Mouse (Mus musculus): ENCODE results near the gene Ap2b1. TPM values are rescaled to one million over a fixed set of nuclear protein-coding genes. Genes with fewer than 3 reads are reported as not detected.
A peak's percentile ranks its signal among the peaks of the same experiment; 100 is the strongest.

Ap2b1 gene
- polyA plus RNA-seq, 1 experiment from 2014 or later: 65.1 TPM

GRCm38 (mm10) chr11:83417708-83418107 lies 118.9 kb downstream of the Ap2b1 start:
- H3K27me3 ChIP-seq (replicated peaks; ENCODE audit: control insufficient read depth, insufficient read depth, low read length): peaks cover 36% of the 10 kb centered on the region
- no peak for ATAC-seq (replicated peaks; ENCODE audit: low FRiP score, low TSS enrichment, low read depth)
- H3K27ac ChIP-seq (ENCODE audit: low read depth): no peak overlapping the region
- H3K4me1 ChIP-seq (replicated peaks; ENCODE audit: control insufficient read depth, insufficient read depth, low read length): no peaks in the 10 kb centered on the region
- DNase-seq (ENCODE audit: low spot score): no peak
- H3K9ac ChIP-seq (ENCODE audit: low read length): no peak overlapping the region
- 85% methylated on average over 7 of the region's 7 CpGs for WGBS
- H3K36me3 ChIP-seq (ENCODE audit: control insufficient read depth, insufficient read depth, low read length): no peaks in the 10 kb centered on the region
- H3K9me3 ChIP-seq (ENCODE audit: control insufficient read depth, low read length): no peaks in the 10 kb centered on the region
- H3K4me2 ChIP-seq (ENCODE audit: low read length): no peak overlapping the region
- H3K4me3 ChIP-seq (ENCODE audit: low read depth, low read length): no peak overlapping the region

GRCm38 (mm10) chr11:83418566-83418965 lies 119.7 kb downstream of the Ap2b1 start:
- 0 out of 2 replicates have a peak, but pooled peaks have one; percentile 40 for ATAC-seq (replicated peaks; ENCODE audit: low FRiP score, low TSS enrichment, low read depth)

GRCm38 (mm10) chr11:83420338-83420737 lies 121.5 kb downstream of the Ap2b1 start:
- ATAC-seq (replicated peaks; ENCODE audit: low FRiP score, low TSS enrichment, low read depth): no peak
- no peak overlapping the region for H3K4me3 ChIP-seq (ENCODE audit: low read depth, low read length)
- no peak overlapping the region for H3K9ac ChIP-seq (ENCODE audit: low read length)
- 42% methylated on average over 4 of the region's 4 CpGs for WGBS
- no peak overlapping the region for H3K27ac ChIP-seq (ENCODE audit: low read depth)
- peaks cover 38% of the 10 kb centered on the region for H3K27me3 ChIP-seq (replicated peaks; ENCODE audit: control insufficient read depth, insufficient read depth, low read length)
- no peaks in the 10 kb centered on the region for H3K9me3 ChIP-seq (ENCODE audit: control insufficient read depth, low read length)
- no peaks in the 10 kb centered on the region for H3K36me3 ChIP-seq (ENCODE audit: control insufficient read depth, insufficient read depth, low read length)
- no peak for DNase-seq (ENCODE audit: low spot score)
- no peak overlapping the region for H3K4me2 ChIP-seq (ENCODE audit: low read length)
- no peaks in the 10 kb centered on the region for H3K4me1 ChIP-seq (replicated peaks; ENCODE audit: control insufficient read depth, insufficient read depth, low read length)

More at GRCm38 (mm10) chr11:83418566-83418965, 119.7 kb downstream of the Ap2b1 start:
- Histone ChIP-seq H3K27me3 (replicated peaks; ENCODE audit: control insufficient read depth, insufficient read depth, low read length) (peaks cover 36% of the 10 kb centered on the region), H3K27ac (ENCODE audit: low read depth) (no peak overlapping the region), H3K4me2 (ENCODE audit: low read length) (0 out of 2 replicates have a peak overlapping the region, but pooled peaks have one; percentile 4), H3K36me3 (ENCODE audit: control insufficient read depth, insufficient read depth, low read length) (no peaks in the 10 kb centered on the region), H3K4me1 (replicated peaks; ENCODE audit: control insufficient read depth, insufficient read depth, low read length) (no peaks in the 10 kb centered on the region), H3K9ac (ENCODE audit: low read length) (no peak overlapping the region), H3K9me3 (ENCODE audit: control insufficient read depth, low read length) (no peaks in the 10 kb centered on the region), H3K4me3 (ENCODE audit: low read depth, low read length) (no peak overlapping the region)
- no peak for DNase-seq (ENCODE audit: low spot score)
- 7% methylated on average over 38 of the region's 38 CpGs for WGBS

- H3K9ac ChIP-seq (ENCODE audit: low read length): no peak overlapping the region
- H3K4me2 ChIP-seq (ENCODE audit: low read length): no peak overlapping the region
- no peaks in the 10 kb centered on the region for H3K9me3 ChIP-seq (ENCODE audit: control insufficient read depth, low read length)
- 2% methylated on average over 9 of the region's 9 CpGs for WGBS
- H3K27me3 ChIP-seq (replicated peaks; ENCODE audit: control insufficient read depth, insufficient read depth, low read length): peaks cover 46% of the 10 kb centered on the region
- H3K36me3 ChIP-seq (ENCODE audit: control insufficient read depth, insufficient read depth, low read length): no peaks in the 10 kb centered on the region
- H3K4me3 ChIP-seq (ENCODE audit: low read depth, low read length): no peak overlapping the region
- no peaks in the 10 kb centered on the region for H3K4me1 ChIP-seq (replicated peaks; ENCODE audit: control insufficient read depth, insufficient read depth, low read length)
- no peak overlapping the region for H3K27ac ChIP-seq (ENCODE audit: low read depth)
- ATAC-seq (replicated peaks; ENCODE audit: low FRiP score, low TSS enrichment, low read depth) (no peak), DNase-seq (ENCODE audit: low spot score) (peak; percentile 94)
Measured at GRCm38 (mm10) chr11:83421305-83421704, 122.5 kb downstream of the Ap2b1 start.

- Histone ChIP-seq H3K27me3 (replicated peaks; ENCODE audit: control insufficient read depth, insufficient read depth, low read length) (peaks cover 53% of the 10 kb centered on the region), H3K4me2 (ENCODE audit: low read length) (no peak overlapping the region), H3K9ac (ENCODE audit: low read length) (no peak overlapping the region), H3K4me3 (ENCODE audit: low read depth, low read length) (no peak overlapping the region), H3K36me3 (ENCODE audit: control insufficient read depth, insufficient read depth, low read length) (no peaks in the 10 kb centered on the region), H3K4me1 (replicated peaks; ENCODE audit: control insufficient read depth, insufficient read depth, low read length) (no peaks in the 10 kb centered on the region), H3K9me3 (ENCODE audit: control insufficient read depth, low read length) (no peaks in the 10 kb centered on the region), H3K27ac (ENCODE audit: low read depth) (no peak overlapping the region)
- no peak for ATAC-seq (replicated peaks; ENCODE audit: low FRiP score, low TSS enrichment, low read depth)
- DNase-seq (ENCODE audit: low spot score): peak; percentile 93
- 9% methylated on average over 8 of the region's 8 CpGs for WGBS
Measured at GRCm38 (mm10) chr11:83424681-83425080, 125.9 kb downstream of the Ap2b1 start.

- Histone ChIP-seq H3K27me3 (replicated peaks; ENCODE audit: control insufficient read depth, insufficient read depth, low read length) (peaks cover 39% of the 10 kb centered on the region), H3K4me2 (ENCODE audit: low read length) (no peak overlapping the region), H3K27ac (ENCODE audit: low read depth) (no peak overlapping the region), H3K9ac (ENCODE audit: low read length) (no peak overlapping the region), H3K36me3 (ENCODE audit: control insufficient read depth, insufficient read depth, low read length) (no peaks in the 10 kb centered on the region), H3K9me3 (ENCODE audit: control insufficient read depth, low read length) (no peaks in the 10 kb centered on the region), H3K4me3 (ENCODE audit: low read depth, low read length) (no peak overlapping the region), H3K4me1 (replicated peaks; ENCODE audit: control insufficient read depth, insufficient read depth, low read length) (no peaks in the 10 kb centered on the region)
- DNase-seq (ENCODE audit: low spot score) (no peak), ATAC-seq (replicated peaks; ENCODE audit: low FRiP score, low TSS enrichment, low read depth) (no peak)
- WGBS: 24% methylated on average over 17 of the region's 17 CpGs
Measured at GRCm38 (mm10) chr11:83426964-83427363, 128.1 kb downstream of the Ap2b1 start.

- 43% methylated on average over 5 of the region's 5 CpGs for WGBS
Measured at GRCm38 (mm10) chr11:83429355-83429754, 130.5 kb downstream of the Ap2b1 start, which contains the start of gene Gas2l2. TSS of gene Gas2l2 (minus strand) at chr11:83429455.

GRCm38 (mm10) chr11:83432533-83432932 lies 133.7 kb downstream of the Ap2b1 start:
- 81% methylated on average over 2 of the region's 2 CpGs for WGBS
- no peaks in the 10 kb centered on the region for H3K9me3 ChIP-seq (ENCODE audit: control insufficient read depth, low read length)
- DNase-seq (ENCODE audit: low spot score) (no peak), ATAC-seq (replicated peaks; ENCODE audit: low FRiP score, low TSS enrichment, low read depth) (no peak)
- H3K9ac ChIP-seq (ENCODE audit: low read length): no peak overlapping the region
- H3K27ac ChIP-seq (ENCODE audit: low read depth): no peak overlapping the region
- H3K4me2 ChIP-seq (ENCODE audit: low read length): no peak overlapping the region
- H3K36me3 ChIP-seq (ENCODE audit: control insufficient read depth, insufficient read depth, low read length): no peaks in the 10 kb centered on the region
- no peaks in the 10 kb centered on the region for H3K4me1 ChIP-seq (replicated peaks; ENCODE audit: control insufficient read depth, insufficient read depth, low read length)
- no peak overlapping the region for H3K4me3 ChIP-seq (ENCODE audit: low read depth, low read length)
- H3K27me3 ChIP-seq (replicated peaks; ENCODE audit: control insufficient read depth, insufficient read depth, low read length): peaks cover 18% of the 10 kb centered on the region

More at GRCm38 (mm10) chr11:83429355-83429754, 130.5 kb downstream of the Ap2b1 start, which contains the start of gene Gas2l2:
- no peak within 1 kb of the TSS for H3K4me3 ChIP-seq (ENCODE audit: low read depth, low read length)
- DNase-seq (ENCODE audit: low spot score) (no peak), ATAC-seq (replicated peaks; ENCODE audit: low FRiP score, low TSS enrichment, low read depth) (no peak)
- no peaks in the 10 kb centered on the region for H3K36me3 ChIP-seq (ENCODE audit: control insufficient read depth, insufficient read depth, low read length)
- H3K27me3 ChIP-seq (replicated peaks; ENCODE audit: control insufficient read depth, insufficient read depth, low read length): peaks cover 39% of the 10 kb centered on the region
- H3K4me1 ChIP-seq (replicated peaks; ENCODE audit: control insufficient read depth, insufficient read depth, low read length): no peaks in the 10 kb centered on the region
- H3K4me2 ChIP-seq (ENCODE audit: low read length): no peak within 1 kb of the TSS
- H3K27ac ChIP-seq (ENCODE audit: low read depth): no peak within 1 kb of the TSS
- H3K9ac ChIP-seq (ENCODE audit: low read length): no peak within 1 kb of the TSS
- H3K9me3 ChIP-seq (ENCODE audit: control insufficient read depth, low read length): no peaks in the 10 kb centered on the region

GRCm38 (mm10) chr11:83437377-83437776 lies 138.6 kb downstream of the Ap2b1 start, which contains the start of gene 1700020L24Rik:
TSS of gene 1700020L24Rik (plus strand) at chr11:83437677.
- Histone ChIP-seq H3K9ac (ENCODE audit: low read length) (no peak within 1 kb of the TSS), H3K9me3 (ENCODE audit: control insufficient read depth, low read length) (no peaks in the 10 kb centered on the region), H3K36me3 (ENCODE audit: control insufficient read depth, insufficient read depth, low read length) (no peaks in the 10 kb centered on the region), H3K4me1 (replicated peaks; ENCODE audit: control insufficient read depth, insufficient read depth, low read length) (0 out of 2 replicates have a peak, but pooled peaks cover 6% of the 10 kb centered on the region), H3K4me2 (ENCODE audit: low read length) (no peak within 1 kb of the TSS), H3K27ac (ENCODE audit: low read depth) (no peak within 1 kb of the TSS), H3K27me3 (replicated peaks; ENCODE audit: control insufficient read depth, insufficient read depth, low read length) (peaks cover 14% of the 10 kb centered on the region), H3K4me3 (ENCODE audit: low read depth, low read length) (no peak within 1 kb of the TSS)
- no peak for DNase-seq (ENCODE audit: low spot score)
- ATAC-seq (replicated peaks; ENCODE audit: low FRiP score, low TSS enrichment, low read depth): no peak
- WGBS: 85% methylated on average over 1 of the region's 1 CpGs
